Mouse (Mus musculus) CD8-positive naive resting alpha-beta T cell, adult 2 months (primary cell): ENCODE results near the gene Cox5b.
"Not testable (repeated sequence)": the region's sequence is repeated elsewhere in the genome, so short reads cannot be mapped to it uniquely, and the experiment has no call there.

Experiments
- DNase-seq, 2 experiments: peaks; one replicate each; pipeline ENCODE4 v3.0.0; 2022; ENCODE audit warnings: low read depth in 2 of 2, low spot score in 2 of 2

The Cox5b gene

DNA sequence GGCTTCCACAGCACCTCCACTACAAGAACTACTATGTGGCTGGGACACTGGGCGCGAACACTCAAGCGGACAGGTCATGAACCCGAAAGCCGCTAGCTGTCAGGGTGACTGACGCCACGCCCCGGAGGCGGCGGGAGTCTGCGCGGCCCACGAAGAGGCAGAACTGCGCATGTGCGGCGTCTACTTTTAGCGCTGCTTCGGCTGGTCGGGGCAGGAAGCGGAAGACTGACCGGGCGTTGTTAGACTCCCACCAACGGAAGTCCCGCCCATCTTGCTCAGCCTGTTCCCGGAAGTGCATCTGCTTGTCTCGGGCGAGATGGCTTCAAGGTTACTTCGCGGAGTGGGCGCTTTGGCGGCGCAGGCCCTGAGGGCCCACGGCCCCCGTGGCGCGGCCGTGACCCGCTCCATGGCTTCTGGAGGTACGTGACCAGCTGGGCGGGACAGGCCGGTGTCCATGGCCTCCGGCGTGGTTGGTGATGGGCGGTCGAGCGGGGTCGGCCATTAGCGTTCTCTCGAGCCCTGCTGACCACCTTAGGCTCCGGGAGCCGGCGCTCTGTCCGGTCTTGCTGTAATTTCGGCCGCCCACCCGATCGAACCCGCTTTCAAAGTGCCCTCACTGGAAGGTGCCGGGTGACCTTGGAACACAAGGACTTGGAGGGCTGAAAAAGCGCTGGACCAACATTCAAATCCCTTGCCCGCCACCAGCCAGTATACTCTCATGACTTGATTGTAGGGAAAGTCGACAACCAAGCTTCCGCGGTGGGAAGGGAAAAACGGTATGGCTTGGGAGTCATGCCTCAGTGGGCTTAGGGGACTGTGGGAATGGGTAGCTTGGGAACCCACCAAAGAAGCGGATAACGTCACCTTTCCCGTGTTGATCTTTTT is at the start of gene Cox5b:
Cox5b (plus strand) TSS at position 179 of the 885 bp plus-strand sequence.
- peak; percentile 91 to 92 for DNase-seq

DNA sequence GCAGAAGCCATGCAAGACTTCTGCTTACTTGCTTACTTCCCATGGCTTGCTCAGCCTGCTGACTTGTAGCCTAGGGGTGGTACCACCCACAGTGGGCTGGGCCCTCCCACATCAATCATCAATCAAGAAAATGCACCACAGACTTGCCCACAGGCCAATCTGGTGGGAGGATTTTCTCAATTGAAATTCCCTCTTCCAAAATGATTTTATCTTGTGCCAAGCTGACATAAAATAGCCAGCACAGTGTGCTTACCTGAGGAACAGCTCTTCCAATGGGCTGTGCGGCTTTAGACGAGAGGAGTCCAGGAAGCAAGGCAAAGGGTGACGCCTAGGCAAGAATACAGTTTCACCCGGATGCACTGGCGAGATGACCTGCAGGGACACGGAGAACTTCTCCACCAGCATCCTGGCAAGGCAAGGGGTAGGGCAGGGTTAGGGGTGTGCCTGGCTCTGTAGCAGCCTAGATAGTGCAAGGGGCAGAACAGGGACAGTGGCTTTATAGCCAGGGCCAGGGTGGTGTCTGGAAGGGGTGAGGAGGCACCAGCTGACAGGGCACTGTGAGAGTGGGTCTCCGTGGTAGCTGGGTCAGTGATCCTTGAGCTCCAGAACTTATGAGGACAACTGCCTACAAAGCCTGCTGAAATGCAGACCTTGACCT is 47.2 kb upstream of the Cox5b start:
- no peak for DNase-seq

DNA sequence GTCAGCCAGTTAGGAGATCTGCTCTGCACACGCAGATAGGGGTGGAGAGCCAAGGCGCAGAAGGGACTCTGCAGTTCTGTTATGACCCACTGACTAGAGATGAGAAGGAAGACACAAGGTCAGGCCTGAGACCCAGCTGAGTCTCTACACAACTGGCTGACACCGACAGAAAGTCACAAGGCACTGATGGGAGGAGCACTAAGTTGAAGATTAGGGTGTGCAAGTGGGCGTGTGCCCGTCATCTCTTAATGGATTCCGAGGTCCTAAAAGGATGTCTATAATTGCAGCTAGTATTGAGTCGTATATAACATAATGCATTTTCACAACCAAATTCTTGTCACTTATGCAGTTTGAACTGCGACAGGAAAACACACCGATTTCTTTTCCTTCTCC is 46.6 kb upstream of the Cox5b start:
- no peak for DNase-seq

DNA sequence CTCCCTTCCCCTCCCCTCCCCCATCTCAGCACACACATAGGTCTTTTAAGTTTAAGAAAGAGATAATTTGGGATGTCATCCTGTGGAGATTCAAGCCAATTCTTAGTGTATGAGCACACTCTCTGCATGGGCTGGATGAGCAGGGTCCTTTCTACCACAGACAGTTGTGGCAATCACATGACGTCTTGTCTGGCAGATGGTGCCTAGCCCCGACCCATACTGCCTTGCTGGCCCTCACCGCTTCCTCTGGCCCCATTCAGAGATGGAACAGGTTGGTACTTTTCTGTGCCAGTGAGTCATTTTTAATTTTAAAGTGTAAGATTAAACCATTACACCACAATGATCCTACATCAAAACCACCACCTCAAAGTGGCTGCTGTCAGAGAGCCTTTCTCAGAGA is 45.0 kb upstream of the Cox5b start:
- no peak for DNase-seq

DNA sequence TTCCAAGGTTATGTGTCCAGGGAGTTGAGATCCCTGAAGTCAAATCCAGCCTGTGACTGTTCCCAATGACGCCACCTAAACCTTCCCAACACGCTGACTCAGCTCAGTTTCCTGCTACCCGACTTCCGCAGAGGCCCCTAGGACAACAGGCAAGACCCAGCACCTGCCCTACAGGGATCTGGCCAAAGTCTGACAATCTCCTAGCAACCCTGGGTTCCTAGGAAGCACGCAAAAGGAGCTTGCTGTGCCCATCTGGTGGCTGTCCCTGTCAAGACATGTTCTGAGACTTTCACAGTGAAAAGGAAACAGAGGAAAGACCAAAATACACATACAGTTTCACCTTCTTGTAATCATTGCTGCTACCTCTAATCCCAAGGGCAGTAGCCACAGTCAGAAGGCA is 43.6 kb upstream of the Cox5b start:
- DNase-seq = no peak

GRCm38 (mm10) chr1:36655039-36655438 is 36.2 kb upstream of the Cox5b start:
- no peak for DNase-seq

- DNase-seq = no peak
These were observed 35.0 kb upstream of the Cox5b start for GRCm38 (mm10) chr1:36656233-36656632.

DNA sequence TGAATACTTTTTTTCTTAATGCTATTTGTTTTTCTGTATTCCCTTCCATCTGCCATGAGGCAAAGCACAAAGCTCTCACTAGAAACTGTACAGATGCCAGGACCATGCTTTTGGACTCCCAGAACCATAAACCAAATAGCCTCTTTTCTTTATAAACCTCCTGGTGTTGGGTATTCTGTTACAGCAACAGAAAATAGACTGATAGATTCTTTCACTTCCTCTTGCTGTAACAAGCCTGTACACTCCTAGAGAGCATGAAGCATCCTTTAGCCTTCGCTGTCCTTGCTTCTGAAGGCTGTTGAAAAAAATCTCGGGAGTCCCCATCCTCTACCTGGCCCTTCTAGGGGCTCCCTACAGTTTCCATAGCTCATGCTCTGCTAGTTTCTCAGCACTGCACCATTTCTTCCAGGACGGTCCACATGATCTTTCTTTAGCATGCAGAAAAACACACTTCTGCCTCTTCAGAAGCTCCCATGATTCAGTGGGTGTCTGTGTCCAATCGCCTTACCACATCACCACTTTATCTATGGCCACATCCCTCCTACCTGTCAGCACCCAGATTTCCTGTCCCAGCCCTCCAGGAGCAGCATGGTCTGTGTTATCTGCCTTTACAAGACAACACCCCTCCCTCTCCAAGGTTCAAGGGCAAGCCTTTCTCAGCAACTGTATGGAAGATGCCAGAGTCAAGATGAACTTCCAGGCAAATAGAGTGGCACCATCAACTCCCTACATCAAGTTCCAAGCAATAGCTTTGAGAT is 33.4 kb upstream of the Cox5b start:
- no peak for DNase-seq

- DNase-seq = no peak
These were observed 32.4 kb upstream of the Cox5b start for GRCm38 (mm10) chr1:36658621-36659399.

- DNase-seq = no peak
These were observed 26.8 kb upstream of the Cox5b start for GRCm38 (mm10) chr1:36664457-36664856.

GRCm38 (mm10) chr1:36665165-36665723 is 26.0 kb upstream of the Cox5b start:
- DNase-seq = no peak

DNA sequence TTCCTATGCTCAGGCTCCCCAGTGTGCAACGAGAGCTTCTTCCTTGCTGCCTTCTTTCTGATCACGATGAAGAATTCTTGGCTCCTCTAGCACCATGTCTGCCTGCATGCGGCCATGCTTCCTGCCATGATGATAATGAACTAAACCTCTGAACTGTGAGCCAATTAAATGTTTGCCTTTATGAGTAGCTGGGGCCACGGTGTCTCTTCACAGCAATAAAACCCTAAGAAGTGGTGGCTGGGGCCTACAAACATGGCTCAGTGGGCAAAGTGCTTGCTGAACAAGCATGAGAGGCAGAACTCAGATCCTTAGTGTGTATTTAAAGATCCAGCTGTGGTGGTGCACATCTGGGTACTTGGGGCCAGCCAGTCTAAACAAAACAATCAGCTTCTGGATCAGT is 25.3 kb upstream of the Cox5b start:
- no peak for DNase-seq

GRCm38 (mm10) chr1:36668007-36668406 is 23.2 kb upstream of the Cox5b start:
- not testable (repeated sequence) for DNase-seq

DNA sequence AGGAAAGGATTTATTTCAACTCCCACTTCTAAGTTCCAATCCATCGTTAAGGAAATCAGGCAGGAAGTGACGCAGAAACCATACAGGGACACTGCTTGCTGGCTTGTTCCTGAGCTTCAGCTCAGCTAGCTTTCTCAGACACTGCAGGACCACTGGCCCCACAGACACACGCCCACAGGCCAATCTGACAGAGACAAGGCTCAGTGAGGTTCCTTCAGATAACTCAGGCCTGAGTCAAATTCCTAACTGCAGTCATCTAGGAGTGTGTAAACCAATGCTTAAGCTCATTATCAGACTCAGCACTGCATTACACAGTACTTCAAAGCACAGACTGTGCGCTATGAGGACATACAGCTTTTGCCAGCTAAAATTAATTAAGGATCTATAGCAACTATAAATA is 21.0 kb upstream of the Cox5b start:
- no peak for DNase-seq

- DNase-seq = no peak
These were observed 20.0 kb upstream of the Cox5b start for GRCm38 (mm10) chr1:36671260-36671659.

GRCm38 (mm10) chr1:36672648-36673350 is 18.4 kb upstream of the Cox5b start:
- no peak for DNase-seq

DNA sequence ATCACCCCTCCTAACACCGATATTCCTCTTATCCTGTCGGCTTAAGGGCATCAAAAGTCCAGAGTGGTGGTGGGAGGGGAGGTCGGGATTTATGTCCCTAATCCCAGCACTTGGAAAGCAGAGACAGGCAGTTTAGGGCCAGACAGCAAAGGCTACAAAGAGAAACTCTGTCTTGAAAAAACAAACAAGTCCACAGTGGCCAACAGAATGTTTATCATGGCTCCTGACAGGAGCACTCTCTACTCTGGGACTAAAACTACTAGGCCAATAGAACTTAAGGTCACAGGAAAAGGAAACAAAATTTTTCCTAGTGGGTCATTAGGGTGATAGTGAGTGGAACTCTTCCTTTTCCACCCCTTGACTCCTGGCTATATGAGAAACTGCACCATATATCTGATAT is 16.3 kb upstream of the Cox5b start:
- DNase-seq = no peak

GRCm38 (mm10) chr1:36680893-36681292 is 10.4 kb upstream of the Cox5b start:
- DNase-seq = no peak

GRCm38 (mm10) chr1:36682620-36683355 is 8.5 kb upstream of the Cox5b start, which contains the start of gene Fam178b:
TSS of gene Fam178b (minus strand) at chr1:36683183.
- DNase-seq = no peak
